Mouse (Mus musculus): Measurements from ENCODE around the gene Majin. TPM values are rescaled to one million over a fixed set of nuclear protein-coding genes. Genes with fewer than 3 reads are reported as not detected.
A peak's percentile ranks its signal among the peaks of the same experiment; 100 is the strongest.

Gene Majin
- total RNA-seq, 1 experiment from 2014 or later: not detected

- no peak for ATAC-seq (replicated peaks; ENCODE audit: insufficient number of reproducible peaks, low FRiP score, low TSS enrichment, poor library complexity, severe bottlenecking)
Measured at GRCm38 (mm10) chr19:6247526-6248300, 63.5 kb downstream of the Majin start.

GRCm38 (mm10) chr19:6253021-6253420 is 68.8 kb downstream of the Majin start:
- no peak for ATAC-seq (replicated peaks; ENCODE audit: insufficient number of reproducible peaks, low FRiP score, low TSS enrichment, poor library complexity, severe bottlenecking)

DNA sequence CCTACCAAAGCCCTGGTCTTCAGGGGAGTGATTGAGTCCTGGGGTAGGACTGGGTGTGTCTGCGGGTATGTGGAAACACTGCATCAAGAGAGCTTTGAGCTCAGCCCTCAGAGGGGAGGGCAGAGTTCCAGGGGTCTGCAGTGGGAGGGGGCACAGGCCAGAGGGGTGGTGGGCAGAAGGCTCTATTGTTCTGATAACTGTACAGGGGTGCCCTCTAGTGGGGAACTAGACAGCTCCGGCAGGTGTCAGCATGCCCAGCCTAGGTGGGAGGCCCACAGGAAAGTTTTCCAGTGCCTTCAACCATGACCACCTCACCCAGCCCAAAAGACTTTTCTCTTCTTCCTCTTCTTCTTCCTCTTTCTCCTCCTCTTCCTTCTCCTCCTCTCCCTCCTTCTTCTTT is 76.2 kb downstream of the Majin start:
- no peak for ATAC-seq (replicated peaks; ENCODE audit: insufficient number of reproducible peaks, low FRiP score, low TSS enrichment, poor library complexity, severe bottlenecking)

- no peak for ATAC-seq (replicated peaks; ENCODE audit: insufficient number of reproducible peaks, low FRiP score, low TSS enrichment, poor library complexity, severe bottlenecking)
Measured at GRCm38 (mm10) chr19:6260946-6261345, 76.8 kb downstream of the Majin start.

DNA sequence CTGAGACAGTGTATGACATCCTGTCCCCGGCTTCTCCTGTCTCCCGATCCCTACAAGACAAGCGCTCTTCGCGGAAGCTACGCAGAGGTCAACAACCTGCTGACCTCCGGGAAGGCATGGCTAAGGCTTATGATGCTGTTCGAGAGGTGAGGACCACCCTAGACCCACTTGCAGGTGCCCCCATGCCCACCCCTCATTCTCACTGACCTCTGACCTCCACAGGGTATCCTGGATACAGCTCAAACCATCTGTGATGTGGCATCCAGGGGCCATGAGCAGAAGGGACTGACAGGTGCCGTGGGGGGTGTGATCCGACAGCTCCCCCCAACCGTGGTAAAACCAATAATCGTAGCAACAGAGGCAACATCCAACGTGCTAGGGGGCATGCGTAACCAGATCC is 77.2 kb downstream of the Majin start:
- ATAC-seq (replicated peaks; ENCODE audit: insufficient number of reproducible peaks, low FRiP score, low TSS enrichment, poor library complexity, severe bottlenecking): no peak

GRCm38 (mm10) chr19:6262222-6262621 is 78.0 kb downstream of the Majin start:
- ATAC-seq (replicated peaks; ENCODE audit: insufficient number of reproducible peaks, low FRiP score, low TSS enrichment, poor library complexity, severe bottlenecking): peak; percentile 64

DNA sequence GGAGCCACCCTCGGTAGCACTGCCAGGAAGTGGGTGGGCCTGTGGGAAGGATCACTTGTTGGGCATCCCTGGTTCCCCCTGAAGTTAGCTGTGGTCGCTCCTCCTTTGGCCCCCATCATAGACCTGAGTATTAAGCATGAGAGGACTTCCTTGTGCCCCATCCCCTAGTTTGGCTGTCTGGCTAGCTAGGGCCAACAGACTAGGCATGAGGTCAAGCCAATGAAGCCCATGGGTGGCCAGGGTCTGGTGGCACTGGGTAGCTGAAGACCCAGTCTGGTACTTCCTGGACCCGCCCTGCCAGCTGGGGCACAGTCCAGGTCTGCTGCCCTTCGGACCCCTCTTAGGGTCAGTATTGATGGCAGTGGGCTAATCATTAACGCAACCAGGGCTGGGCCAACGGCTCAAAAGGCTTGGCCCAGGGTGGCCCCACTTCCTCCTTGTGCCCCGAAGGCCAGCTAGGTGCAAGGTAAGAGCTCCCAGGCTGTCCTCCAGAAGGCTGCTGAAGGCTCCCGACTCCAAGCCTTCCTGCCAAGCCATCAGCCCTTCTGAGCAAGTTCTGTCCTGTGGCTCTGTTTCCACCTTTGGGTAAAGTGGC is 78.7 kb downstream of the Majin start:
- ATAC-seq (replicated peaks; ENCODE audit: insufficient number of reproducible peaks, low FRiP score, low TSS enrichment, poor library complexity, severe bottlenecking): no peak

DNA sequence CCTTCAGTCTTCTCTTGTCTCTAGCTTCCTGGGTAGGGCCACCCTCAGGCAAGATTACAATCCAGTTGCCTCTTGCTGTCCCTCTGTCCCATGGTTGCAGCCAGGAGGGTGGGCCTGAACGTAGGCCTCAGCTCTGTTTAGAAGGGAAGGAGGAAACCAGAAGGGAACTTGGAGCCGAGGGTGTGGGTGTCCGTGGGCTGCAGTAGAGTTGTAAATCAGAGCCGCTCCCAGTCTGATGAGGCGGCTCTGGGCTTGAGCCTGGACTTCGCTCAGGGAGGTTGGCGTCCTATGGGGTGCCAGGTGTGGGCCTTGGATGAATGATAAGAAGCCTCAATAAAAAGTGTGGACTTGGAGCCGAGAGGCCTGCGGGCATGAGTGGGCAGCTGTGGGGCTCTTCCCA is 80.0 kb downstream of the Majin start:
- no peak for ATAC-seq (replicated peaks; ENCODE audit: insufficient number of reproducible peaks, low FRiP score, low TSS enrichment, poor library complexity, severe bottlenecking)

DNA sequence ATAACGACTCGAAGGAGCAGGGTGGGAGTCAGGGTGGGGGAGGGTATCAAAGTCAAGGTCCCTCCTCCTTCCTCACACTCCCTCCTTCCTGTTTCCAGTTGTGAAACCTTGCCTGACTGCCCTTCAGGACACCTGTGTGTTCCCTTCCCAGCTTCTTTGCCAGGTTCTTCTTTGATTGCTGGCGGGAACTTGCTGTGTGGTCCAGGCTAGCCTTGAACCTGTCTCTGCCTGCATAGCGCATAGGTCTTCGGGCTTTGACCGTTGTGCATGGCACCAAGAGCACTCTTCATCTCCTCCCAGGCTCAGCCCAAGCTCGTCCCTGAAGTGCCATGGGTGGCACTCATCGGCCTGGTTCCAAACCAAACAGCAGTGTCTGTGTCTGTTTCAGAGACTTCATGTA is 80.8 kb downstream of the Majin start:
- no peak for ATAC-seq (replicated peaks; ENCODE audit: insufficient number of reproducible peaks, low FRiP score, low TSS enrichment, poor library complexity, severe bottlenecking)

GRCm38 (mm10) chr19:6265727-6266182 is 81.6 kb downstream of the Majin start:
- ATAC-seq (replicated peaks; ENCODE audit: insufficient number of reproducible peaks, low FRiP score, low TSS enrichment, poor library complexity, severe bottlenecking): no peak

DNA sequence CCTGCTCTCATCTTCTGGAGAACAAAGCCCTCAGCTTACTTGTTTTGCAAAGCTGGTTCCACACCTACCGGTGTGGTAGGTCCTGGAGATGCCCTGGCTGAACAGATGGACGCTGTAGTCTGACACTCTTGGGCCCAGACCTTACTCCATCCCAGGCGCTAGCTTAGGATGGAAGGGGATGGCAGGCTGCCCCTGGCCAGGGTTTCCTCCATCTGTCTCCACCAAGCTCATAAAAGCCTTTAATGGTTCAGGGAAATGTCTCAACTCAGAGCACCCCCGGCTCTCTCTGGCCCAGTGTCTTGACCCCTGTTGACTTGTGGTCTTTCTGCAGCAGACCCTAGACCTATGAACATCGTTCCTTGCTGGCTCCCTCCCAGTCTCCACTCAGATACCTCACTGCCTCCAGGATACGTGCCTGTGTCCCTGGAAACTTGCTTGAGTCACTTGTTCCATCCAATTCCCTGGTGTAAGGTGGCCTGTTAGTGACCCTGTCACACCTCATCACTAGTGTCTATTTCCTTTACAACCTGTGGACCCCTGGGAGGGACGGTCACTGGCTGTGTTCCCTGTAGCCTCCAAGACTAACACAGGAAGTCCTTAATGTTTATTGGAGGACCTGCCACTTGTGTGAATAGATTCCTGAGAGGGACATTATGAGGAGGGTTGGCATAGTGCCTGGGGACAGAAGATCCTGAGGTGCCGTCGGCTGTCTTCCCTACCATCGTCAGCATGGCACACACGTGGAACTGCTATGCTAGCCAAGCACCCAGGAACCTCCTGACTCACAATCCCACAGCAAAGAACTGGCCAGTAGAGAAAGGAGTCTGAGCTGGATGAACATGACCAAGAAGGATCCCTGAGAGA is 83.3 kb downstream of the Majin start:
- no peak for ATAC-seq (replicated peaks; ENCODE audit: insufficient number of reproducible peaks, low FRiP score, low TSS enrichment, poor library complexity, severe bottlenecking)

GRCm38 (mm10) chr19:6268170-6268528 is 84.0 kb downstream of the Majin start:
- peak; percentile 63 for ATAC-seq (replicated peaks; ENCODE audit: insufficient number of reproducible peaks, low FRiP score, low TSS enrichment, poor library complexity, severe bottlenecking)

GRCm38 (mm10) chr19:6268670-6269132 is 84.5 kb downstream of the Majin start:
- peak; percentile 70 for ATAC-seq (replicated peaks; ENCODE audit: insufficient number of reproducible peaks, low FRiP score, low TSS enrichment, poor library complexity, severe bottlenecking)

GRCm38 (mm10) chr19:6269798-6270475 is 85.7 kb downstream of the Majin start:
- ATAC-seq (replicated peaks; ENCODE audit: insufficient number of reproducible peaks, low FRiP score, low TSS enrichment, poor library complexity, severe bottlenecking): no peak

DNA sequence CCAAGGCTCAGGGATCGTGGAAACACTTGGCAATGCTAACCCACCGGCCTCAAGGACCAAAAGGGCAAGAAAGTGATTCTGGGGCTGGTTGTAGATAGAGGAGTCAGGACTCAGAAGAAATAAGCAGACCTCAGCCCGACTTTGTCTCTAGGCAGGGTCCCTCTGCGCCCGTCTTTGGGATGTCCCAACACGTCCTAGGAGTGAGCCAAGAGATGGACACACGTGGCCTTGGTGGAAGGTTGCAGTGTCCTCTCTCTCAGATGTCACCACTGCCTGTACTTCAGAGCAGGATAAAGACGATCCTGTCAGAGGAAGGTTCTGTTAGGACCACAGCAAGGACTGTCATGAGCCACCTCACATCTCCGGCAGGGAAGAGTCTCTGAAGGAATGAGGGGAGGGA is 86.5 kb downstream of the Majin start:
- no peak for ATAC-seq (replicated peaks; ENCODE audit: insufficient number of reproducible peaks, low FRiP score, low TSS enrichment, poor library complexity, severe bottlenecking)

DNA sequence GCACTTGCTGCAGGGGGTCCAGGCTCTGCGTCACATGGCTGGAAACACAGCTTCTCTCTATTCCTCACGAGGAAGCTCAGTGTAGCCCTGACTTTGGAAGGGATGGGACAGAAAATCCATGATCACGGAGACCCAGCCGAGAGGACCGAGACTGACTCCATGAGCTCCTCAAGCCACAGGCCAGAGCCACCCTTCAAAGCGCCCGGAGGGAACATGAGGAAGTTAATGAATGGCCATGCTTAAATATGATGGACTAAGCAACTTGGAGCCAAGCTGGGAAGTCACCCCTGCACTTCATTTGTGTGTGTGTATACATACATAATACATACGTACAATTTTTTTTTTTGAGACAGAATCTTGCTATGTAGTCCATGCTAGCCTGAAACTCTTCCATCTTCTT is 87.0 kb downstream of the Majin start:
- no peak for ATAC-seq (replicated peaks; ENCODE audit: insufficient number of reproducible peaks, low FRiP score, low TSS enrichment, poor library complexity, severe bottlenecking)

- ATAC-seq (replicated peaks; ENCODE audit: insufficient number of reproducible peaks, low FRiP score, low TSS enrichment, poor library complexity, severe bottlenecking): no peak
Measured at GRCm38 (mm10) chr19:6272053-6272452, 87.9 kb downstream of the Majin start.

GRCm38 (mm10) chr19:6272738-6273137 is 88.5 kb downstream of the Majin start:
- no peak for ATAC-seq (replicated peaks; ENCODE audit: insufficient number of reproducible peaks, low FRiP score, low TSS enrichment, poor library complexity, severe bottlenecking)

- ATAC-seq (replicated peaks; ENCODE audit: insufficient number of reproducible peaks, low FRiP score, low TSS enrichment, poor library complexity, severe bottlenecking): no peak
Measured at GRCm38 (mm10) chr19:6273592-6273991, 89.4 kb downstream of the Majin start.
